Mouse (Mus musculus): ENCODE data around the gene Ubr2.
A peak's percentile ranks its signal among the peaks of the same experiment; 100 is the strongest.

Ubr2 gene

GRCm38 (mm10) chr17:47003305-47003704, 7.1 kb downstream of the Ubr2 start:
- DNase-seq (ENCODE audit: low spot score) = no peak

GRCm38 (mm10) chr17:47002401-47002800, 8.0 kb downstream of the Ubr2 start:
- no peak for DNase-seq (ENCODE audit: low spot score)

- no peak for DNase-seq (ENCODE audit: low spot score)
These were observed 11.5 kb downstream of the Ubr2 start for GRCm38 (mm10) chr17:46998840-46999239.

- no peak for DNase-seq (ENCODE audit: low spot score)
These were observed 13.9 kb downstream of the Ubr2 start for GRCm38 (mm10) chr17:46996484-46996883.

- no peak for DNase-seq (ENCODE audit: low spot score)
These were observed 14.7 kb downstream of the Ubr2 start for GRCm38 (mm10) chr17:46995621-46996020.

- no peak for DNase-seq (ENCODE audit: low spot score)
These were observed 15.5 kb downstream of the Ubr2 start for GRCm38 (mm10) chr17:46994641-46995398.

- no peak for DNase-seq (ENCODE audit: low spot score)
These were observed 16.7 kb downstream of the Ubr2 start for GRCm38 (mm10) chr17:46993625-46994024.

GRCm38 (mm10) chr17:46987631-46988030, 22.7 kb downstream of the Ubr2 start:
- DNase-seq (ENCODE audit: low spot score) = no peak

GRCm38 (mm10) chr17:46980050-46980449, 30.3 kb downstream of the Ubr2 start:
- no peak for DNase-seq (ENCODE audit: low spot score)

GRCm38 (mm10) chr17:46975183-46975582, 35.2 kb downstream of the Ubr2 start:
- DNase-seq (ENCODE audit: low spot score) = peak; percentile 67

GRCm38 (mm10) chr17:46972603-46973002, 37.8 kb downstream of the Ubr2 start:
- DNase-seq (ENCODE audit: low spot score) = no peak

- no peak for DNase-seq (ENCODE audit: low spot score)
These were observed 43.5 kb downstream of the Ubr2 start for GRCm38 (mm10) chr17:46966892-46967291.

- DNase-seq (ENCODE audit: low spot score) = no peak
These were observed 47.2 kb downstream of the Ubr2 start for GRCm38 (mm10) chr17:46963186-46963585.

GRCm38 (mm10) chr17:46962153-46962552, 48.2 kb downstream of the Ubr2 start:
- no peak for DNase-seq (ENCODE audit: low spot score)

GRCm38 (mm10) chr17:46960216-46960615, 50.1 kb downstream of the Ubr2 start:
- no peak for DNase-seq (ENCODE audit: low spot score)

- DNase-seq (ENCODE audit: low spot score) = no peak
These were observed 52.3 kb downstream of the Ubr2 start for GRCm38 (mm10) chr17:46958045-46958444.

- no peak for DNase-seq (ENCODE audit: low spot score)
These were observed 64.1 kb downstream of the Ubr2 start for GRCm38 (mm10) chr17:46946276-46946675.

- no peak for DNase-seq (ENCODE audit: low spot score)
These were observed 67.9 kb downstream of the Ubr2 start for GRCm38 (mm10) chr17:46942421-46942820.

GRCm38 (mm10) chr17:46940461-46940860, 69.9 kb downstream of the Ubr2 start:
- no peak for DNase-seq (ENCODE audit: low spot score)

- peak; percentile 53 for DNase-seq (ENCODE audit: low spot score)
These were observed 76.6 kb downstream of the Ubr2 start for GRCm38 (mm10) chr17:46933557-46934348.

GRCm38 (mm10) chr17:46932961-46933360, 77.4 kb downstream of the Ubr2 start:
- DNase-seq (ENCODE audit: low spot score) = peak; percentile 18

GRCm38 (mm10) chr17:46929897-46930296, 80.5 kb downstream of the Ubr2 start:
- DNase-seq (ENCODE audit: low spot score) = no peak

- DNase-seq (ENCODE audit: low spot score) = no peak
These were observed 81.1 kb downstream of the Ubr2 start for GRCm38 (mm10) chr17:46929277-46929676.

All from urinary bladder, postnatal 14 days (tissue).